Mouse (Mus musculus): ENCODE measurements at regions not wholly inside any gene's neighbourhood (a gene's known extent, or its start where the extent isn't known, plus 50 kb on each side); places are given as distances from the start of the nearest gene placed in this dataset.

- DNase-seq (ENCODE audit: low spot score in 2 of 2) = no peak
Observed at GRCm38 (mm10) chr6:94911374-94911773, 205.7 kb upstream of the Kbtbd8 start.

GRCm38 (mm10) chr6:94900862-94901261 is 200.9 kb upstream of the Lrig1 start:
- no peak for DNase-seq (ENCODE audit: low spot score in 2 of 2)

- DNase-seq (ENCODE audit: low spot score in 2 of 2) = no peak
Observed at GRCm38 (mm10) chr6:94898881-94899280, 198.9 kb upstream of the Lrig1 start.

- no peak for DNase-seq (ENCODE audit: low spot score in 2 of 2)
Observed at GRCm38 (mm10) chr6:94890165-94890564, 190.2 kb upstream of the Lrig1 start.

GRCm38 (mm10) chr6:94889271-94889670 is 189.3 kb upstream of the Lrig1 start:
- no peak for DNase-seq (ENCODE audit: low spot score in 2 of 2)

- no peak for DNase-seq (ENCODE audit: low spot score in 2 of 2)
Observed at GRCm38 (mm10) chr6:94881139-94881538, 181.2 kb upstream of the Lrig1 start.

GRCm38 (mm10) chr6:94875841-94876240 is 175.9 kb upstream of the Lrig1 start:
- DNase-seq (ENCODE audit: low spot score in 2 of 2) = no peak

GRCm38 (mm10) chr6:94875065-94875464 is 175.1 kb upstream of the Lrig1 start:
- no peak for DNase-seq (ENCODE audit: low spot score in 2 of 2)

- DNase-seq (ENCODE audit: low spot score in 2 of 2) = no peak
Observed at GRCm38 (mm10) chr6:94874415-94874814, 174.5 kb upstream of the Lrig1 start.

- DNase-seq (ENCODE audit: low spot score in 2 of 2) = no peak
Observed at GRCm38 (mm10) chr6:94867952-94868351, 168.0 kb upstream of the Lrig1 start.

GRCm38 (mm10) chr6:94865498-94865897 is 165.5 kb upstream of the Lrig1 start:
- no peak for DNase-seq (ENCODE audit: low spot score in 2 of 2)

- DNase-seq (ENCODE audit: low spot score in 2 of 2) = no peak
Observed at GRCm38 (mm10) chr6:94858121-94858621, 158.2 kb upstream of the Lrig1 start.

GRCm38 (mm10) chr6:94850121-94850520 is 150.2 kb upstream of the Lrig1 start:
- DNase-seq (ENCODE audit: low spot score in 2 of 2) = no peak

- DNase-seq (ENCODE audit: low spot score in 2 of 2) = no peak
Observed at GRCm38 (mm10) chr6:94849533-94849932, 149.6 kb upstream of the Lrig1 start.

- DNase-seq (ENCODE audit: low spot score in 2 of 2) = no peak
Observed at GRCm38 (mm10) chr6:94848437-94848836, 148.5 kb upstream of the Lrig1 start.

GRCm38 (mm10) chr6:94845821-94846220 is 145.9 kb upstream of the Lrig1 start:
- no peak for DNase-seq (ENCODE audit: low spot score in 2 of 2)

GRCm38 (mm10) chr6:94842856-94843255 is 142.9 kb upstream of the Lrig1 start:
- DNase-seq (ENCODE audit: low spot score in 2 of 2) = no peak

GRCm38 (mm10) chr6:94841881-94842280 is 141.9 kb upstream of the Lrig1 start:
- DNase-seq (ENCODE audit: low spot score in 2 of 2) = no peak

- no peak for DNase-seq (ENCODE audit: low spot score in 2 of 2)
Observed at GRCm38 (mm10) chr6:94835742-94836141, 135.8 kb upstream of the Lrig1 start.

GRCm38 (mm10) chr6:94834551-94834950 is 134.6 kb upstream of the Lrig1 start:
- no peak for DNase-seq (ENCODE audit: low spot score in 2 of 2)

GRCm38 (mm10) chr6:94830801-94831200 is 130.8 kb upstream of the Lrig1 start:
- DNase-seq (ENCODE audit: low spot score in 2 of 2) = no peak

- no peak for DNase-seq (ENCODE audit: low spot score in 2 of 2)
Observed at GRCm38 (mm10) chr6:94829246-94829645, 129.3 kb upstream of the Lrig1 start.

- DNase-seq (ENCODE audit: low spot score in 2 of 2) = no peak
Observed at GRCm38 (mm10) chr6:94826656-94827055, 126.7 kb upstream of the Lrig1 start.

- no peak for DNase-seq (ENCODE audit: low spot score in 2 of 2)
Observed at GRCm38 (mm10) chr6:94818220-94818619, 118.3 kb upstream of the Lrig1 start.

Data from frontal cortex, postnatal 14 days (tissue).